Mouse (Mus musculus) right cerebral cortex, postnatal 14 days (tissue): Measurements from ENCODE around the gene Wnt1.
"Not testable (repeated sequence)": the region's sequence is repeated elsewhere in the genome, so short reads cannot be mapped to it uniquely, and the experiment has no call there.

ENCODE experiments used
- DNase-seq: peaks from one replicate; pipeline ENCODE4 v3.0.0; 2022

Wnt1 gene

DNA sequence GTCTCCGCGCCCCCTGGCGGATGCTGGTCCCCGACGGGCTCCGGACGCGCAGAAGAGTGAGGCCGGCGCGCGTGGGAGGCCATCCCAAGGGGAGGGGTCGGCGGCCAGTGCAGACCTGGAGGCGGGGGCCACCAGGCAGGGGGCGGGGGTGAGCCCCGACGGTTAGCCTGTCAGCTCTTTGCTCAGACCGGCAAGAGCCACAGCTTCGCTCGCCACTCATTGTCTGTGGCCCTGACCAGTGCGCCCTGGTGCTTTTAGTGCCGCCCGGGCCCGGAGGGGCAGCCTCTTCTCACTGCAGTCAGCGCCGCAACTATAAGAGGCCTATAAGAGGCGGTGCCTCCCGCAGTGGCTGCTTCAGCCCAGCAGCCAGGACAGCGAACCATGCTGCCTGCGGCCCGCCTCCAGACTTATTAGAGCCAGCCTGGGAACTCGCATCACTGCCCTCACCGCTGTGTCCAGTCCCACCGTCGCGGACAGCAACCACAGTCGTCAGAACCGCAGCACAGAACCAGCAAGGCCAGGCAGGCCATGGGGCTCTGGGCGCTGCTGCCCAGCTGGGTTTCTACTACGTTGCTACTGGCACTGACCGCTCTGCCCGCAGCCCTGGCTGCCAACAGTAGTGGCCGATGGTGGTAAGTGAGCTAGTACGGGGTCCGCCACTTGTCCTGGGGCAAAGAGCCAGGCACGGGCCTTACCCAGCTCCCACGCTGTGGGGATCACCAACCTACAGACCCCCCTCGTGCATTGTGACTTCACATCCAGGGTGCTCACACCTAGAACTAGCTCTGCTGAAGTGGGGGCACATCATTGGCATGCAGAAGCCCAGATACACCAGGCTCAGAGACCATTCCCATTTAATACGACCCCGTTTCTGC is at the start of gene Wnt1:
Wnt1 (plus strand) TSS at position 197 of the 875 bp plus-strand sequence.
- peak; percentile 54 for DNase-seq

GRCm38 (mm10) chr15:98740219-98740618 is 49.4 kb upstream of the Wnt1 start:
- no peak for DNase-seq

- no peak for DNase-seq
Observed at GRCm38 (mm10) chr15:98742766-98743428, 46.8 kb upstream of the Wnt1 start.

DNA sequence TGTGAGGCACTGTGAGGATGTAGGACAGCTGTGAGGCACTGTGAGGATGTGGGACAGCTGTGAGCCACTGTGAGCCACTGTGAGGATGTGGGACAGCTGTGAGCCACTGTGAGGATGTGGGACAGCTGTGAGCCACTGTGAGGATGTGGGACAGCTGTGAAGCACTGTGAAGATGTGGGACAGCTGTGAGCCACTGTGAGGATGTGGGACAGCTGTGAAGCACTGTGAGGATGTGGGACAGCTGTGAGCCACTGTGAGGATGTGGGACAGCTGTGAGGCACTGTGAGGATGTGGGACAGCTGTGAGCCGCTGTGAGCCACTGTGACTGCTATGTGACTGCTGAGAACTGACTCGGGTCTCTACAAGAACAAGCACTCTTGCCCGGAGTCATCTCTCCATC is 45.8 kb upstream of the Wnt1 start:
- not testable (repeated sequence) for DNase-seq

DNA sequence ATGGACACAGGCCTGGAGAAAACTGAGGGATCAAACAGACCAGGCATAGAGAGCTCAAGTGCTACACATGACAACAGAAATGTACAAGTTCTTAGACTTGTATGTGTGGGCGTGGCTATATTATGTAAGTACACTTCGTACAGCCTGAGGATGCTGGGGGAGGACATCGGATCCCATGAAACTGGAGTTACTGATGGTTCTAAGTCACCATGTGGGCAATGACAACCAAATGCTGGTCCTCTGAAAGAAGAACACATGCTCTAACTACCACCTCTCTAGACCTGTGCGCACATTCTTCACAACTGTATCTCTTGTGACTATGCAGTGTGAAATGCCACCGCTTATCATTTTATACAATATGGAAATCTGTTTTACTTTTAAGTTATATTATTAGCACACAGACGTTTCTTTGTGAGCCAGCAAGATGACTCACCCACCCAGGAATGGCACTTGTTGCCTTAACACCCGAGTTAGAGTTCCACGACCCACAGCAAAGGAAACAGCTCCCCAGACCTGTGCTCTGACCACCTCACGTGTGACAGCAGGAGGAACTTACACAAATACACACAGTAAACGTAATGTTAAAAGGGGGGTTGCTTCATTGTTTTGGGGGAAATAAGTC is 43.2 kb upstream of the Wnt1 start:
- DNase-seq, result no peak

GRCm38 (mm10) chr15:98747296-98747695 is 42.4 kb upstream of the Wnt1 start:
- DNase-seq, result no peak

GRCm38 (mm10) chr15:98749093-98749492 is 40.6 kb upstream of the Wnt1 start:
- DNase-seq, result no peak

DNA sequence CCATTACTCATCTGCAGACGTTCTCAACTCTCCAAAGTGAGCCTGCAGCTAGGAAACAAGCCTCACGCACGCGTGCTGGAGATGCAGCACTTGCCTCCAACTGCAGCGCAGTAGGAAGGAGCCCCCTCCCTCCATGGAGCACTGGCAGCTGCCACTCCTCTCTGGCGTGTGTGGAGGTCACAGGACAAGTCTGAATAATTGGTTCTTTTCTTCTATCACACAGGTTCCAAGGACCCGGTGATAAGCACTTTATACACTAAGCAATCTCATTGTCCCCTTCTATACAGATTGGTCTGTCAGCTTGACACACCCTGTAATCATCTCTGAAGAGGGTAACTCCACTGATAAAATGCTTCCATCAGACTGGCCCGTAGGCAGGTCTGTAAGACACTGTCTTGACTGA is 36.6 kb upstream of the Wnt1 start:
- DNase-seq, result no peak

DNA sequence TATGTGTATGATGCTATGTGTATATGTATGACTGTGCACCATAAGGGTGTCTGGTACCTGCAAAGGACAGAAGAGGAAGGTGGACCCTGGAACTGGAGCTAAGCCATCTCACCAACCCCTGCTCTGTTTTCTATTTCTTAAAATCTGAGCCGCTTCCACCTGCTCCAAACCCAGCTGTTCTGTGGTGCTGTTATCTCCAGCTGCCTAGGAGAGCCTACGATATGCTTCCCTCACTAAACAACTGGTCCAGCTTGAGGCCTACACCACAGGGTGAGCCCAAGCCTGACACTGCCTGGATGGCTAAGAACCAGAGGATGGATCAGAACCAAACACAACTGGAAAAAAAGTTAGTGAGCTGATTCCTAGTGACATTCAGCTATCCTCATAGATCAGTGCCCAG is 35.5 kb upstream of the Wnt1 start:
- no peak for DNase-seq

DNA sequence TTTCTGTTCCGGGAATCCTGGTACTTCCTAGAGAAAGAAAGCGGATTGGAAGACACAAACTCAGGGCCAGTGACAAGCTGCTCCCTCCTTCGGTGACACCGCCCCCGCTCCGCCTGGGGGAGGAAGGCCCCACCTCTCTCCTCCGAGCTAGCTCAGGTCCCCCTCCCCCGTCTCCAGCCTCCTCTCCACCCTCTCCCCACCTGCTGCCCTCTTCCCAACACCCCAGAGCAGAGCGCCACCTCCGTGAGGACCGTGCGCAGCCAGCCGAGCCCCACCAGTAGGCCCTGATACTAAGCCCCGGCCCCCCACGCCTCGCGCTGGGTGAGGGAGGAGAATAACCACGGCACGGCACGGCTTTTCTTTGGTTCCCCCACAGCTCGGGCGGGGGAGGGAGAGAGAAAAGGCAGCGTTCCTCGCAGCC is 27.4 kb upstream of the Wnt1 start:
- peak; percentile 69 for DNase-seq

DNA sequence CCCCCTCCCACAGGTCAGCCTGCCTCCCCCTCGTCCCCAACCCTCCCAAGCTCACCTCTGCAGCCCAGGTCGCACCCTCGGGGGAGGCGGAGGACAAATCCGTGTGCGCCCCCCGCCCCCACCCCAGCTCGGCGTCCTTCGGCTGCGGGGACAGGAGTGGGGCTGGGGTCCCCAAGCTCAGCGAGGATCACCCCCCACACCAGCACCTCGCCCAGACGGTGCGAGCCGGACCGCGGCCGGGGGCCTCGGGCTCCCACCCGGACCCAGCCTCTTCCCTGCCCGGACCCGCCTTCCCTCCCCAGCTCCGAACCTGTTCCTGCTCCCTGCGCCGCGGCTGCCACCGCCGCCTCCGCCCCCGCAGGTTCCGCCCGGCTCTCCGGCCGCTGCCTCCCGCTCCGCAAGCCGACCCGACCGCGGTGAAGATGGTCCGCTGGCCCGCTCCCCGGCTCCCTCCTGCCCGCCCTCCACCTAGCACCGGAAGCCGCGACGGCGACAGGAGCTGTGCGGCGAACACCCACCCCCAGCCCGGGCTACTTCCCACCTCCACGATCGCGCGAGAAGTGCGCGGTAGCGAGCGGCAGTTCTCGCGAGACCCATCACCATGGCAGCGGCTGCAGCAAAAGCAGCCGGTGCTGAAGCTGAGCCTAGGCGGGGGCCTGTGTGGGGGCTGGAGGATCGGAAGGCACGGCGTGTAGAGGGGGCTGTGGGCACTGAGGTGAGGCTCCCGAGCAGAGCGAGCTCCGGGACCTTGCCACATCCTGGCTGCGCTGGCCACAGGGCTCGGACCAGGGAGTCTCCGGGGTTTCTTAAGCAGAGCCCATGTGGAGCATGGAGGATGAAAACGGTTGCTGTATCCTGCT is 26.8 kb upstream of the Wnt1 start, which contains the start of gene Arf3:
Arf3 (minus strand) TSS at position 545 of the 860 bp plus-strand sequence.
- DNase-seq, result peak; percentile 97

GRCm38 (mm10) chr15:98765929-98766328 is 23.7 kb upstream of the Wnt1 start:
- no peak for DNase-seq

DNA sequence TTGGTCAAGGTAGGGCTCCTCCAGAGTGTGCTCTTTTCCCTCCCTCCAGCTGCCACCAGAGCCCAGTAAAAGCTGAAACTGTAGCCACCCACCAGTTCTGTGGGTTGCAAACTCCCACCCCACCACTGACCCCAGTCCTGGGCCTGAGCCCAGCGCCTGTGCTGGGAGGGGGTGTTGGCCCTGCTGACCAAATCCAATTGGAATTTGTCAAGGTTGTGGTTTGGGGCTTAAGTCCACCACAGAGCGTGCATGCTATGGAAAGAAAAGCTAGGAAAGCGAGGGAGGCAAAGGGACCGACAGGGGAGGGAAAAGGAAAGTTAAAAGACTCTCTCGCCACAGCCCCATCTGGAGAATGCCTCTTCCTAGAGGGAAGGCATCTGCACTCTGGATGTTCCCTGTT is 21.4 kb upstream of the Wnt1 start:
- no peak for DNase-seq

- DNase-seq, result no peak
Observed at GRCm38 (mm10) chr15:98771813-98772425, 17.7 kb upstream of the Wnt1 start.

- DNase-seq, result no peak
Observed at GRCm38 (mm10) chr15:98772511-98773211, 17.0 kb upstream of the Wnt1 start.

DNA sequence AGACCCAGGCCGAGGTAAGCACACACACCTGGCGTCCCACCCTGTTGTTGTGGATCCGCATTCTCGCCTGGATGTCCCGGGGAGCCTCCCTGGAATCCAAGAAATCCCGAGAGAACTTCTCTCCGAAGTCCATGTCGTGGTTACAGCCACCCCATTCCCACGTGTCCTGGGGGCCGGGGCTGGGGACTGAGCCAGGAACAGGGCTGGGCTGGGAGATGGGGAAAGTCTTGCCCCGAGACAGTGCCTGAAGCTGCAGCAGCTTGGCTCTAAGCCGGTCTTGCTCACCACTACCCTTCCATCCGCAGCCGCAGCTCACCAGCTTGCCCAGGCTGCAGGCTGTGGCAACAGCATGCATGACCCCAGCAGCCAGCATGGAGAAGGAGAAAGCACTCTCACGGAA is 15.6 kb upstream of the Wnt1 start:
- DNase-seq, result no peak

DNA sequence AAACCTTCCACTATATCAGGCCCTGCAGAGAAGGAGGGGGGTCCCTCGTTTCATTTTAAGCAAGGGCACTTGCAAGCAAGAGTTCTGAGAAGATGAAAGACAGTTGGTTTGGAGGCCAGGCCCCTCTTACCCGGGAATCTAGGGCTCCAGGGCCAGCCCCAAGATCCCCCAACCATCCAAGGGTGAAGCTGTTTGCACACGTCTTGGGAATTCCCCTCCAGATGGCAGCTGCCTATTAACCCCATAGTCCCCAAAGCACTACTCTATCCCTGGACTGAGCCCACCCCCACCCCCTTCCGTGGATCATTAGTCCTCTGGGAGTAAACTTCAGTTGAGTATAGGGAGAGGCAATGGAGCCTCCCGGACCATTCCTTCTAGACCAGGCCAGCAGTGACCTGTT is 14.1 kb upstream of the Wnt1 start:
- DNase-seq, result no peak

DNA sequence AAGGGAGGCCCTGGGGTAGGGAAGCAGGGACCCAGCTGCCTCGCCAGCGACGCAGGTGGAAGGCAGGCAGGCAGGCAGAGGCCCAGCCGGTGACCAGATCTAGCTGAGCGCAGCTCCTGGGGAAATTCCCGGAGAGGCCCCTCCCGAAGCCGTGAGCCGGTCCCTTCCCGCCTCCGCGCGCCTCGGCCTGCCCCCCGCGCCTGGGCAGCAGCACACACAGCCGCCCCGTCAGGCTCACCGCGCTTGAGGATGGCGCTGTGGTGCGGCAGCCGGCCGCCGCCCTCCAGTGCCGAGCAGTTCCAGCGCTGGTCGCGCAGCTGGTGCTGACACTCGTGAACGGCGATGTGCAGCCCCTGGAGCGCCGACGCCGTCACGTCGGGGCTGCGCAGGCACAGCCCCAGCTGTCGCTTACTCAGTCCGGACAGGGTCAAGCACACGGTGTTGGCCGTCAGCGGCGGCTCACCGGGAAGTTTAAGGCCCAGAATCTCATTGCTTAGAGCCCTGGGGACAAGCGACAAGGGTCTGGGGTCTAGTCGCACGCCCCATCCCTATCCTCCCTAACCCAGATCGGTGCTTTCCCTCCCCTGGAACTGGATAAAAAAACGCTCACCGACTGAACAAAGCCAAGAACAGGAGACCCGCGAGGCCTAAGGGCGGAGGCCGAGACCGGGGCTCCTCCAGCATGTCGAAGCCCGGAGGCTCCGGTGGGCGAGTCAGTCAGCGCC is 13.2 kb upstream of the Wnt1 start:
- DNase-seq, result no peak

GRCm38 (mm10) chr15:98777005-98777616 is 12.5 kb upstream of the Wnt1 start:
- DNase-seq, result no peak

DNA sequence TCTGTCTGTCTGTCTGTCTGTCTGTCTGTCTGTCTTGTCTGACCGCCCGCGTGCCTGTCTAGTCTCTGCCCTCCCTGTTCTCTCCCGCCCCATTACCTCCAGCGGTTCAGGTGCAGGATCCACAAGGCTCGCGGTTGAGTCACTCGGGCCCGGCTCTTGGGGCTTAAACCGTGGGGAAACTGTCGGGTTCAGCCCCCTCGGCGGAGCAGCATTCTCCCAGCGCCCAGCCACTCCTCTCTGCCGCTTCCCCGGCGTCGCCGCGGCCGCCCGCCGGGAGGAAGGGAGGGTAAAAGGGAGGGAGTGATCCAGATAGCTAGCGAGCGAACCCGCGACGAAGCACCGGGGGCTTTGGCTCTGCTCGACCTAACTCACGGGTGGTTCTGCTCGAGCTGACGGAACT is 11.9 kb upstream of the Wnt1 start, which contains the start of gene Wnt10b:
Wnt10b (minus strand) TSS at position 389 of the 400 bp plus-strand sequence.
- no peak for DNase-seq
